Mouse (Mus musculus): ENCODE results near the gene Tchhl1. TPM values are rescaled to one million over a fixed set of nuclear protein-coding genes. Genes with fewer than 3 reads are reported as not detected.
"Not testable (repeated sequence)": the region's sequence is repeated elsewhere in the genome, so short reads cannot be mapped to it uniquely, and the experiment has no call there.

The Tchhl1 gene
- total and polyA plus RNA-seq, 2 experiments from 2014 or later, result not detected

- H3K27me3 ChIP-seq (ENCODE audit: control insufficient read depth, insufficient read depth, low read length), result peaks cover 62% of the 10 kb centered on the region
- peaks cover 13% of the 10 kb centered on the region for H3K4me1 ChIP-seq (ENCODE audit: control insufficient read depth, insufficient read depth)
- H3K9ac ChIP-seq (replicated peaks; ENCODE audit: low read depth, low read length), result no peak overlapping the region
Observed at GRCm38 (mm10) chr3:93445165-93445705, 23.3 kb upstream of the Tchhl1 start.

GRCm38 (mm10) chr3:93446128-93446755, 22.3 kb upstream of the Tchhl1 start:
- DNase-seq (ENCODE audit: low spot score) (peak; percentile 18), ATAC-seq (ENCODE audit: insufficient read depth, low read depth) (no peak)
- H3K36me3 ChIP-seq (replicated peaks; ENCODE audit: control insufficient read depth, insufficient read depth, low read length), result no peaks in the 10 kb centered on the region
- peaks cover 13% of the 10 kb centered on the region for H3K4me1 ChIP-seq (ENCODE audit: control insufficient read depth, insufficient read depth)
- H3K4me3 ChIP-seq (ENCODE audit: low read depth, low read length), result peak overlapping the region; percentile 57
- no peak overlapping the region for H3K27ac ChIP-seq (ENCODE audit: low read depth)
- H3K27me3 ChIP-seq (ENCODE audit: control insufficient read depth, insufficient read depth, low read length), result peaks cover 57% of the 10 kb centered on the region
- H3K9ac ChIP-seq (replicated peaks; ENCODE audit: low read depth, low read length), result no peak overlapping the region; the same call in 1 of the 2 replicates
- WGBS, result under 1% methylated on average over 54 of the region's 54 CpGs
- peak overlapping the region; percentile 81 for H3K4me2 ChIP-seq (ENCODE audit: low read depth, low read length)
- no peaks in the 10 kb centered on the region for H3K9me3 ChIP-seq (replicated peaks; ENCODE audit: control insufficient read depth, low read length)
- no peak for TF ChIP-seq EP300 (IDR thresholded peaks at IDR 0.05; ENCODE audit: low read depth)
- TF ChIP-seq CTCF (IDR thresholded peaks at IDR 0.05; ENCODE audit: low read depth), result no peak

More at GRCm38 (mm10) chr3:93445165-93445705, 23.3 kb upstream of the Tchhl1 start:
- Histone ChIP-seq H3K36me3 (replicated peaks; ENCODE audit: control insufficient read depth, insufficient read depth, low read length) (no peaks in the 10 kb centered on the region), H3K4me3 (ENCODE audit: low read depth, low read length) (peak overlapping the region; percentile 57), H3K9me3 (replicated peaks; ENCODE audit: control insufficient read depth, low read length) (no peaks in the 10 kb centered on the region), H3K27ac (ENCODE audit: low read depth) (no peak overlapping the region), H3K4me2 (ENCODE audit: low read depth, low read length) (peak overlapping the region; percentile 81)
- TF ChIP-seq CTCF (IDR thresholded peaks at IDR 0.05; ENCODE audit: low read depth) (no peak), EP300 (IDR thresholded peaks at IDR 0.05; ENCODE audit: low read depth) (no peak)
- under 1% methylated on average over 36 of the region's 36 CpGs for WGBS
- ATAC-seq (ENCODE audit: insufficient read depth, low read depth), result no peak
- DNase-seq (ENCODE audit: low spot score), result peak; percentile 25

- Histone ChIP-seq H3K4me2 (ENCODE audit: low read depth, low read length) (peak overlapping the region; percentile 81), H3K27me3 (ENCODE audit: control insufficient read depth, insufficient read depth, low read length) (peaks cover 59% of the 10 kb centered on the region), H3K4me3 (ENCODE audit: low read depth, low read length) (peak overlapping the region; percentile 57), H3K4me1 (ENCODE audit: control insufficient read depth, insufficient read depth) (peaks cover 13% of the 10 kb centered on the region), H3K9ac (replicated peaks; ENCODE audit: low read depth, low read length) (peak overlapping the region; percentile 24; the same call in 1 of the 2 replicates)
- not testable (repeated sequence) for DNase-seq (ENCODE audit: low spot score); H3K27ac ChIP-seq (ENCODE audit: low read depth); ATAC-seq (ENCODE audit: insufficient read depth, low read depth); H3K9me3 ChIP-seq (replicated peaks; ENCODE audit: control insufficient read depth, low read length); H3K36me3 ChIP-seq (replicated peaks; ENCODE audit: control insufficient read depth, insufficient read depth, low read length)
- 1% methylated on average over 32 of the region's 32 CpGs for WGBS
Observed at GRCm38 (mm10) chr3:93446756-93447137, 21.8 kb upstream of the Tchhl1 start.

- Histone ChIP-seq H3K9me3 (replicated peaks; ENCODE audit: control insufficient read depth, low read length) (no peaks in the 10 kb centered on the region), H3K9ac (replicated peaks; ENCODE audit: low read depth, low read length) (peak overlapping the region; percentile 24; the same call in 1 of the 2 replicates), H3K4me3 (ENCODE audit: low read depth, low read length) (peak overlapping the region; percentile 57), H3K27me3 (ENCODE audit: control insufficient read depth, insufficient read depth, low read length) (peaks cover 55% of the 10 kb centered on the region), H3K4me1 (ENCODE audit: control insufficient read depth, insufficient read depth) (peaks cover 13% of the 10 kb centered on the region), H3K4me2 (ENCODE audit: low read depth, low read length) (peak overlapping the region; percentile 81), H3K36me3 (replicated peaks; ENCODE audit: control insufficient read depth, insufficient read depth, low read length) (no peaks in the 10 kb centered on the region), H3K27ac (ENCODE audit: low read depth) (no peak overlapping the region; the same call in 1 of the 2 replicates)
- ATAC-seq (ENCODE audit: insufficient read depth, low read depth) (peak; percentile 27), DNase-seq (ENCODE audit: low spot score) (peak; percentile 63)
- WGBS, result under 1% methylated on average over 59 of the region's 59 CpGs
- TF ChIP-seq EP300 (IDR thresholded peaks at IDR 0.05; ENCODE audit: low read depth) (no peak), CTCF (IDR thresholded peaks at IDR 0.05; ENCODE audit: low read depth) (peak; percentile 21)
Observed at GRCm38 (mm10) chr3:93447138-93447841, 21.3 kb upstream of the Tchhl1 start.

GRCm38 (mm10) chr3:93466556-93466955, 2.0 kb upstream of the Tchhl1 start:
- H3K9me3 ChIP-seq (replicated peaks; ENCODE audit: control insufficient read depth, low read length), result no peaks in the 10 kb centered on the region
- TF ChIP-seq CTCF (IDR thresholded peaks at IDR 0.05; ENCODE audit: low read depth) (no peak), EP300 (IDR thresholded peaks at IDR 0.05; ENCODE audit: low read depth) (no peak)
- H3K36me3 ChIP-seq (replicated peaks; ENCODE audit: control insufficient read depth, insufficient read depth, low read length), result no peaks in the 10 kb centered on the region
- no peaks in the 10 kb centered on the region for H3K27me3 ChIP-seq (ENCODE audit: control insufficient read depth, insufficient read depth, low read length)
- no peak overlapping the region for H3K4me2 ChIP-seq (ENCODE audit: low read depth, low read length)
- no peak overlapping the region for H3K27ac ChIP-seq (ENCODE audit: low read depth)
- ATAC-seq (ENCODE audit: insufficient read depth, low read depth) (no peak), DNase-seq (ENCODE audit: low spot score) (no peak)
- no peak overlapping the region for H3K4me3 ChIP-seq (ENCODE audit: low read depth, low read length)
- H3K4me1 ChIP-seq (ENCODE audit: control insufficient read depth, insufficient read depth), result 0 out of 2 replicates have a peak, but pooled peaks cover 6% of the 10 kb centered on the region
- 58% methylated on average over 3 of the region's 3 CpGs for WGBS
- no peak overlapping the region for H3K9ac ChIP-seq (replicated peaks; ENCODE audit: low read depth, low read length)

All from heart, postnatal 0 days (tissue).